ENCODE assay signal across 8 mouse cellular contexts in genomic region chr9:107608741-107609432, GRCm38 (mm10). TPM values are rescaled to one million over a fixed set of nuclear protein-coding genes. Genes with fewer than 3 reads are reported as not detected.
DNase-seq lines count a peak whose midpoint lies in the region; ATAC-seq and TF ChIP-seq lines count a peak whose summit lies in the region.
"Had no signal": no experiment of that assay in that cellular context is flagged by ENCODE, and none has a peak within 500 bp of the region (broad histone marks: within the 10 kb centered on the region; RNA-seq: fewer than 3 reads in every experiment).

Gene Sema3b, minus strand, starts transcription at chr9:107609229.

- H3K27ac ChIP-seq in heart, embryonic 14.5 days (replicated peaks in 1 of 2; ENCODE audit: control insufficient read depth in 1 of 2, insufficient read depth in 1 of 2, low read depth in 2 of 2, low read length in 2 of 2), result peak within 1 kb of the TSS; percentile 56 to 83; a peak in 3 of 4 replicates
- H3K27ac ChIP-seq: liver, embryonic 13.5 days had no signal

- 50% methylated on average over 11 of the region's 12 CpGs for WGBS in heart, embryonic 14.5 days

- no peak within 1 kb of the TSS for H3ac ChIP-seq in C2C12 (ENCODE audit: control insufficient read depth, insufficient read length, low read depth)

- peaks cover 52 to 75% of the 10 kb centered on the region in 2 experiments for H3K4me1 ChIP-seq in heart, embryonic 14.5 days (ENCODE audit: control insufficient read depth in 2 of 2, insufficient read depth in 2 of 2, low read length in 2 of 2)

- no peaks in the 10 kb centered on the region for H3K27me3 ChIP-seq in C2C12 (ENCODE audit: control insufficient read depth, insufficient read depth, insufficient read length)
- no peaks in the 10 kb centered on the region for H3K27me3 ChIP-seq in heart, embryonic 14.5 days (ENCODE audit: control insufficient read depth, insufficient read depth, low read length)

- H3K9ac ChIP-seq in heart, embryonic 14.5 days (ENCODE audit: low read length), result peak within 1 kb of the TSS; percentile 70
- H3K9ac ChIP-seq: liver, embryonic 13.5 days had no signal

- no peaks in the 10 kb centered on the region for H3K79me2 ChIP-seq in C2C12 (ENCODE audit: control insufficient read depth, insufficient read depth)

- H3K9me3 ChIP-seq in heart, embryonic 14.5 days (ENCODE audit: control insufficient read depth, low read length), result no peaks in the 10 kb centered on the region
- H3K9me3 ChIP-seq: liver, embryonic 13.5 days had no signal

- H3K4me2 ChIP-seq in heart, embryonic 14.5 days (ENCODE audit: low read length), result peak within 1 kb of the TSS; percentile 61
- H3K4me2 ChIP-seq: liver, embryonic 13.5 days had no signal

- no peak within 1 kb of the TSS for H3K4me3 ChIP-seq in C2C12 (ENCODE audit: insufficient read depth, poor library complexity, severe bottlenecking)
- H3K4me3 ChIP-seq in heart, embryonic 14.5 days (ENCODE audit: control insufficient read depth in 1 of 2, insufficient read depth in 1 of 2, low read depth in 1 of 2, low read length in 2 of 2), result 0 out of 4 replicates have a peak within 1 kb of the TSS, but pooled peaks of 1 of the 2 experiments have one; percentile 9
- H3K4me3 ChIP-seq: liver, embryonic 13.5 days had no signal

- H3K79me3 ChIP-seq in C2C12 (ENCODE audit: low read depth), result no peaks in the 10 kb centered on the region

- H3K36me3 ChIP-seq in C2C12 (ENCODE audit: control insufficient read depth, insufficient read depth), result peaks cover 4% of the 10 kb centered on the region
- H3K36me3 ChIP-seq in heart, embryonic 14.5 days (ENCODE audit: control insufficient read depth, insufficient read depth, low read length), result peaks cover 4% of the 10 kb centered on the region

- peak; percentile 8; the same call in 1 of the 2 replicates for ATAC-seq in heart, embryonic 14.5 days (ENCODE audit: insufficient number of reproducible peaks, insufficient read depth, low FRiP score, low read depth)

- TF ChIP-seq CTCF in C2C12 (IDR thresholded peaks at IDR 0.05; ENCODE audit: control insufficient read depth, insufficient read depth, insufficient read length), result no peak

- peak; percentile 82 for DNase-seq in Muller cell, postnatal 12 days (ENCODE audit: inconsistent ontology term)
- peak; percentile 61 to 86 for DNase-seq in kidney, postnatal 25 days
- no peak for DNase-seq in thymus, postnatal 14 days
- DNase-seq in adrenal gland, adult 18-20 months (ENCODE audit: low spot score in 2 of 2), result no peak
- DNase-seq in layer of hippocampus, postnatal 36 days, result no peak
- DNase-seq: liver, embryonic 13.5 days had no signal

TF ChIP-seq in C2C12, 6 proteins besides CTCF, POLR2A, EP300 and RAD21:
- TF ChIP-seq USF1 (IDR thresholded peaks at IDR 0.05; ENCODE audit: low read depth) (no peak), FOSL1 (IDR thresholded peaks at IDR 0.05; ENCODE audit: insufficient read depth, low read length, poor library complexity, severe bottlenecking) (no peak), MYOG (IDR thresholded peaks at IDR 0.05; ENCODE audit: control insufficient read depth, extremely low read depth, insufficient read length) (no peak), CEBPB (IDR thresholded peaks at IDR 0.05; ENCODE audit: low read depth) (no peak), MAX (IDR thresholded peaks at IDR 0.05) (no peak), MYOD1 (IDR thresholded peaks at IDR 0.05; ENCODE audit: control insufficient read depth, insufficient read length, low read depth) (no peak)

RNA-seq across cellular contexts. Expression of gene Sema3b, which starts in this region (rescaled TPM):
- 13.7 TPM for polyA plus RNA-seq in C2C12 (2012; fragmentation: generic; extraction: Trizol)
- polyA plus RNA-seq in heart, embryonic 14.5 days (2014; fragmentation: Nextera tagmentation; extraction: Ambion mirVana), result 6.5 and 7.2 TPM in 2 replicates
- total RNA-seq in adrenal gland, adult 18-20 months (2021), result 1 to 10 TPM; 5.1 to 6.3 TPM
- 1 to 10 TPM; 1.7 to 2.2 TPM for total RNA-seq in layer of hippocampus, postnatal 36 days (2021)

Comparison
In these comparisons a context has a peak if more than half of its experiments do, and no peak if none do; other contexts are left out.
1. DNase-seq: peak in Muller cell, postnatal 12 days (single experiment) and kidney, postnatal 25 days (2 of 2); none in thymus, postnatal 14 days (single experiment), adrenal gland, adult 18-20 months (0 of 2) and layer of hippocampus, postnatal 36 days (0 of 2).